In genomic region chr14:43273161-43273560, GRCm38 (mm10) we compare ENCODE assay signal across 18 mouse cellular contexts. TPM values are rescaled to one million over a fixed set of nuclear protein-coding genes. Genes with fewer than 3 reads are reported as not detected.
DNase-seq lines count a peak whose midpoint lies in the region.
"Not testable (repeated sequence)": the region's sequence is repeated elsewhere in the genome, so short reads cannot be mapped to it uniquely, and the experiment has no call there.
"Had no signal": no experiment of that assay in that cellular context is flagged by ENCODE, and none has a peak within 500 bp of the region (broad histone marks: within the 10 kb centered on the region; RNA-seq: fewer than 3 reads in every experiment).

No protein-coding gene starts in this region.

- not testable (repeated sequence) for H3K4me1 ChIP-seq in heart, embryonic 10.5 days

- H3K9me3 ChIP-seq in heart, embryonic 10.5 days: not testable (repeated sequence)

- peak; percentile 20 to 31 for DNase-seq in cerebellum, postnatal 10 days
- peak; percentile 93 for DNase-seq in heart, adult 11 months
- DNase-seq in heart, embryonic 10.5 days (ENCODE audit: low spot score): peak; percentile 30
- DNase-seq in kidney, adult 9 months: peak; percentile 29
- peak; percentile 8 to 40 for DNase-seq in kidney, postnatal 25 days

- not testable (repeated sequence) for H3K27ac ChIP-seq in heart, embryonic 10.5 days

- WGBS in heart, embryonic 10.5 days: 79% methylated on average over 1 of the region's 1 CpGs

- H3K27me3 ChIP-seq in heart, embryonic 10.5 days (ENCODE audit: insufficient read depth, poor library complexity, severe bottlenecking): not testable (repeated sequence)

- not testable (repeated sequence) for H3K36me3 ChIP-seq in heart, embryonic 10.5 days

- H3K4me3 ChIP-seq in heart, embryonic 10.5 days: not testable (repeated sequence)

RNA-seq across cellular contexts. Expression of gene Gm9732, which starts 1.7 kb away (rescaled TPM):
- not detected in 2 replicates for polyA plus RNA-seq in heart, embryonic 10.5 days (2016; fragmentation: Nextera tagmentation; extraction: Ambion mirVana)
- polyA plus RNA-seq: embryonic facial prominence, embryonic 11.5 days; embryonic facial prominence, embryonic 13.5 days; embryonic facial prominence, embryonic 15.5 days; erythroblast, embryonic 14.5 days; forebrain, embryonic 10.5 days; forebrain, embryonic 14.5 days; forebrain, embryonic 16.5 days had no signal

RNA-seq across cellular contexts. Expression of gene Gm8126, which starts 14.7 kb away (rescaled TPM):
- polyA plus RNA-seq in heart, embryonic 10.5 days (2016; fragmentation: Nextera tagmentation; extraction: Ambion mirVana): not detected in 2 replicates
- polyA plus RNA-seq: activated CD4-positive, CD25-positive, alpha-beta regulatory T cell, adult 4 months; CD4-positive, CD25-positive, alpha-beta regulatory T cell, adult 4 months; cerebellum, adult 2 months; embryonic facial prominence, embryonic 11.5 days; embryonic facial prominence, embryonic 13.5 days; embryonic facial prominence, embryonic 15.5 days; forebrain, embryonic 10.5 days; forebrain, embryonic 12.5 days; forebrain, embryonic 14.5 days; forebrain, embryonic 16.5 days; G1E had no signal

RNA-seq across cellular contexts. Expression of gene Gm8127, which starts 20.5 kb away (rescaled TPM):
- not detected in 2 replicates for polyA plus RNA-seq in heart, embryonic 10.5 days (2016; fragmentation: Nextera tagmentation; extraction: Ambion mirVana)
- polyA plus RNA-seq: activated CD4-positive, CD25-positive, alpha-beta regulatory T cell, adult 4 months; CD4-positive, CD25-positive, alpha-beta regulatory T cell, adult 4 months; cerebellum, adult 2 months; embryonic facial prominence, embryonic 11.5 days; embryonic facial prominence, embryonic 13.5 days; embryonic facial prominence, embryonic 15.5 days; erythroblast, embryonic 14.5 days; forebrain, embryonic 10.5 days; forebrain, embryonic 12.5 days; forebrain, embryonic 14.5 days; forebrain, embryonic 16.5 days; G1E; Patski had no signal

RNA-seq across cellular contexts. Expression of gene Gm8122, which starts 38.1 kb away (rescaled TPM):
- polyA plus RNA-seq in heart, embryonic 10.5 days (2016; fragmentation: Nextera tagmentation; extraction: Ambion mirVana): not detected in 2 replicates
- polyA plus RNA-seq: activated CD4-positive, CD25-positive, alpha-beta regulatory T cell, adult 4 months; CD4-positive, CD25-positive, alpha-beta regulatory T cell, adult 4 months; cerebellum, adult 2 months; embryonic facial prominence, embryonic 11.5 days; embryonic facial prominence, embryonic 13.5 days; embryonic facial prominence, embryonic 15.5 days; erythroblast, embryonic 14.5 days; forebrain, embryonic 10.5 days; forebrain, embryonic 12.5 days; forebrain, embryonic 14.5 days; forebrain, embryonic 16.5 days; G1E; Patski had no signal

Comparison
In these comparisons a context has a peak if more than half of its experiments do, and no peak if none do; other contexts are left out.
1. DNase-seq: peak in every context shown above with its lines; median percentile 93 in heart, adult 11 months; 30 in heart, embryonic 10.5 days; 29 in kidney, adult 9 months; 26 in cerebellum, postnatal 10 days; 24 in kidney, postnatal 25 days.